Mouse (Mus musculus): ENCODE measurements around the gene Pafah1b2.

The Pafah1b2 gene

DNA sequence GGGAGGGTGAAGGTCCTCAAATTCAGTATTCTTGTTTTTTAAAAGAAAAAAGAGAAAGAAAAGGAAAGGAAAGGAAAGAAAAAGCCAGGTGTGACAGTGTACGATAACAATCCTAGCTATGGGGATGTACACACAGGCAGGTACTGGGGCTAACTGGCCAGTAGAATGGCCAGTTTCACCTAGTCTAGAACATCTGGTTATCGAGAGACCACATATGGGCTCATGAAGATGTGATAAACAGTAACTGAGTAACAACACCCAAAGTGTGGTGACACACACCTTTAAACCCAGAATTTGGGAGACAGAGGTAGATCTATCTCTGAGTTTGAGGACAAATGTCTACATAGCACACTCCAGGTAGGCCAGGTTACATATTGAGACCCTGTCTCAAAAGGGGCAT is 32.7 kb downstream of the Pafah1b2 start:
- DNase-seq = no peak

DNA sequence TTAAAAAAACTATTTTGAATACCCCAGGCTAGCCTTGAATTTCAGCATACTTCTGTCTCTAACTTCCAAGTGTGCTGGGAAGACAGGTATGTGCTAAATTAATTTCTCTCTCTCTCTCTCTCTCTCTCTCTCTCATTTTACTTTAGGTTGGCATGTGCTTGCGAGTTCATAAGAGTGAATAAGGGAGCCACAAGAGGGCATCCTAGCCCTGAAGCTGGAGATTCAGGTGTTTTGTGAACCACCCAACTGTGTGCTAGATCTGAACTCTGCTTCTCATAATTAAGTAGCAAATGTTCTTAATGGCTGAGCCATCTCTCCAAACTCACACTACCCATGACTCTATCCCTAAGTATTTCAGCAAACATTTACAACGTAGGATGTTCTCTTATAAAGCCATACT is 35.6 kb downstream of the Pafah1b2 start:
- peak; percentile 11 to 14 for DNase-seq

DNA sequence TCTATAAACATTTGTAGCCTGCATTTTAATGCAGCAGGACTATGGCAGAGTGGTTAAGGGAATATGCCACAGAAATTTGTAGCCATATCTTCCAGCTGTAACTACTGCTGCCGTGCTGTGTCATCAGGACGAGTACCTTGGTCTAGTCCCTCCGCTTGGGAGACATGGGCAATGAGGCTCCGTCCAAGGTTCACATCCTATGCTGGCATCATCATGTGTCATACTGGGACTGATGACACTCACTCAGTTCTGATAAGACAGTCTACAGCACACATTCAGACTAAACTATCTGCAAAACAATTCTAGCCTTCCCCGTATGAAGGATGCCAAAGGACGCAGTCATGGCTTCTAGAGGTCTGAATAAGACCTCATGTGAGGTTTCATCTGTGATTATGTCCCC is 48.9 kb downstream of the Pafah1b2 start:
- DNase-seq = no peak

DNA sequence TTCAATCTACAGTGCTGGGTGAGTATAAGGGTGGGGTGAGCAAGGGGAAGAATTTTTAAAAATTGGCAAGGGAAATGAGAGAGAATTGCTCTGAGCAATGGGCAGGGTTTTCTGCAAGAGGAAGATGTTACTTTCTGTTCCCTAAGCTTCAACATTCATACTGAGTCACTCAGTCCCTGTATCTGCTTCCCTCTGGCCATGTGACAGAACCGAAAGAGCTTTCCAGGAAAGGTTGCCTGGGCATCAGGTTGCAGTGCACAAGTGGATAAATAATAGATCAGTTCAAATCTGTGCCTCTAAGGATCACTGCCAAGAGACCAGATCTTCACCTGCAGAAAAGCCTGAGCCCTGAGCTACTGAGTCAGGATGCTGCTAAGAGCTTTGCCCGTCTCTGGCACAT is 50.6 kb downstream of the Pafah1b2 start:
- DNase-seq = no peak

DNA sequence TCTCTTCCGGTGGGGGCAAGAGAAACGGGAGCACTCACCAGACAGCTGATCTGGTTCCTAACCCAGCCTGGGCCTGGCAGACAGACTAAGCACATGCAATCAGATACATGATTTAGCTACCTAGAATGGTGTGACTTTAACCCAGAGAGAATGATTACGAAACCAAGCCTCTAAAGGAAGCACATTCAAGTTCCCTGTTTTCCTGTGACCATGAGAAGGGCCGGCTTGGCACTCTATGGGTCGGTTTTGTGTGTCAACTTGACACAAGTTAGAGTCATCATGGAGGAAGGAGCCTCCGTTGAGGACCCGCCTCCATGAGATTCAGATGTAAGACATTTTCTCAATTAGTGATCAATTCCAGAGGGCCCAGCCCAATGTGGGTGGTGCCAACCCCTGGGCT is 52.8 kb downstream of the Pafah1b2 start:
- no peak for DNase-seq

DNA sequence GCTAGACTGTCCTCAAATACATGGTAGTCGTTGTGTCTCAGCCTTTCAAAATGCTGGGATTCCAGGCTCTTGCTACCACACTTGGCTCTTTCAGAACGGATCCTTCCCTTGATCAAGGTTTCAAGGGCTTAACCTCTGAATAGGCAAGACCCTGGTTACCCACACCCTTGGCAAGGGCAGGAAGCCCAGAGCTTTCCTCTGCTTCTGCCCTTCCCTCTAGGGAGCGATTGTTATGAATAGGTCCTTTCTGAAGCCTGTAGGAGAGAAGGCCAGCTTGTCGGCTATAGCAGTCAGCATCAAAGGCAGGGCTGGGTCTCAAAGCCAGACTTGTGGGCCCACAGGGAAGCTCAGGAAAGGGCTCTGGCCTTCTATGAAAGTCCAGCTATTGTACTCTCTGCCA is 53.6 kb downstream of the Pafah1b2 start:
- DNase-seq = no peak

DNA sequence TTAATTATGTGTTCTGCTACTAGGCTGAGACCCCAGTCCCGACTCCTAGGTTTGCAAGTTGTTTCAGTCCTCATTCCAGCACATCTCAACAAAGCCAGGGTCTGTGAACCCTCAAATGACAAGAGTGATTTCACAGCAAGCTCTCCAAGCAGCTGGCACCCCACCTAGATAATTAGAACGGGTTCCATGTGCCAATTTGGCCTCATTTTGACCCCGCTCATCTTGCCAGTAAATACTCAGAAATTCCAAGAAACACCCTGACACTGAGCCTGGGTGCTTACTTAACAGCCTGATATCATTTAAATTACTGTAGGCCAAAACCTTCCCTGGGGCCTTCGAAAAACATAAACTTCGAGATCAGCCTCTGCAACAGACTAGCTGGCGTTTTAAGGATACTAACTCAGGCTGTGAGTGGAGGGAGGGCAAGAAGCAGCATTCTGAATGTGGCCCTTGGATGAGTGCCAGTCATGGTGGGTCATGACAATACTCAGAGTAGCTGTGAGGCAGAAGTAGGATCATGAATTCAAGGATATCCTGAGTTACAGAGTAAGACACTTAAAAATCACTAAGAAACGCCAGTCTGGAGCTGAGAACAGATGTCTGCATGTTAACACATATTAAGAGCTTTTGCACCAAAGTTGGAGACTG is 54.3 kb downstream of the Pafah1b2 start:
- DNase-seq = no peak

DNA sequence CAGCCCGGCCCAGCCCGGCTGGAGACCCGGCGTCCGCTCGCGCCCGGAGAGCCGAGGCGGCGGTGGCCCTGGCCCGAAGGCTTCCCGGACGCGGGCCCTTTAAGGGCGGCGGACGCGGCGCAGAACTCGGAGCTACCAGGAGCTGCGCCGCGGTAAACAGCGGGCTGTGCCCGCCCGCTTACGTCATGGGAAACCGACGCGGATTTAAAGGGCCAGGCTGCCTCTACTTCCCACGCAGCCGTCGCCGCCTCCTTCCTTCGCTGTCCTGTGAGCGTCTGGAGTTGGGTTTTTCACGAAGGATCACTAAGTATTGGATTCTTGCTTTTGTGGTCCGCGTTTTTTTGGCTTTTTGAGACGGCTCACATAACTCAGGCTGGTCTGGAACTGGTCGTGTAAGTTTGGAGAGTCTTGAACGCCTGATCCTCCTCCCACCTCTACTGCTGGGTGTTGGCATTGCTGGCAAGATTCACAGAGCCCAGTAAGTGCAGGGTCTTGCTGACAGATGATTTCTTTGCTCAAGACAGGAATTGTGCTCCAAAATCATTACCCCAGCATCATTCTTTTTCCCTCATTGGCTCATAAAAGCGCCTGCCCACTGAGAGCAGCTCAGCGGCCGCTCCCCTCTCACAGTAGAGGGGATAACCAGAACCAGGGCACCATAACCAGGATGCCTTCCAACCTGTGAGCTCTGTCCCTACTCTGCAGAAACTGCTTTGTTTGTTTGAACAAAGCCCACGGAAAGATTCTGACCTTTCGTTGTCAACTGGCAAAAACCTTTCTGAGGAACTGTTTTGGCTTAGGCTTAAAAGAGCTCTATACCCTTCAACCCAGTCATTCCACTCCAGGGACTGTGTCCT is 57.2 kb downstream of the Pafah1b2 start, which contains the start of gene Sidt2:
TSS of gene Sidt2 (minus strand) at position 152 of the 857 bp plus-strand sequence.
- DNase-seq = peak; percentile 86 to 88

DNA sequence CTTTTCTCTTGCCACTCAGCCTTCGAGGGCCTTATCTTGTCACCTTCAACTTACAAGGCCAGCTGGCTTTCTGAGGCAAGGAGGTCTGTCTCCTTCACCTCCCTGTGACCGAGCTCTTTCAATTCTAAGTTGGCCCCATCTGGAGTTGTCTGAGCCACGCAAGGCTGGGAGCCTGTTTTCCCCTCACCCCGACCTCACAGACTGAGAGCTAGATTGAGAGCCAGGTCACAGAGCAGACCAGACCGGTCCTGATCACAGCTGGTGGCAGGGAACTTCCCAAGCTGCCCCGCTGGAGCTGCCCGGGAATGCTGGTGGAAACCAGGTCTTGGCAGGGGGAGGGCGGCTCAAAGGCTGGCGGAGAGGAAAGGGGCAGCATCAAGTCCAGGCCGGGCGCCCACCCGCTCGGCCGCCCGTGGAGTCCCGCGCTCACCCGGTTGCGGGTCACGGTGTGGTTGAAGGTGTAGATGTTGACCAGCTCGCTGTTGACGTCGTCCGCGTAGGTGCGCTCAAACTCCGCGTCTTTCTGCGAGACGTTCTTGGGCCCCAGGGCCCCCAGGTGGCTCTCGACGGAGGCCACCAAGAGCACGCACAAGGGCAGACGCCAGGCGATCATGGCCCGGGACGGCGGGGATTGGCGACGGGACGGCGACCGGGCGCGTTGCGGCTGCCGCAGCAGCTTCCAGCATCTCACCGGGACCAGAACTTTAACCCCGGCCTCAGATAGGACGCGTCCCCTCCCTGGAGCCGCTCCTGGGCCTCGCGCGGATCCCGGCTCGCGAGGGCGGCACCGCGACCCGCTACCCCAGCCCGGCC is 58.0 kb downstream of the Pafah1b2 start:
- peak; percentile 60 to 66 for DNase-seq

DNA sequence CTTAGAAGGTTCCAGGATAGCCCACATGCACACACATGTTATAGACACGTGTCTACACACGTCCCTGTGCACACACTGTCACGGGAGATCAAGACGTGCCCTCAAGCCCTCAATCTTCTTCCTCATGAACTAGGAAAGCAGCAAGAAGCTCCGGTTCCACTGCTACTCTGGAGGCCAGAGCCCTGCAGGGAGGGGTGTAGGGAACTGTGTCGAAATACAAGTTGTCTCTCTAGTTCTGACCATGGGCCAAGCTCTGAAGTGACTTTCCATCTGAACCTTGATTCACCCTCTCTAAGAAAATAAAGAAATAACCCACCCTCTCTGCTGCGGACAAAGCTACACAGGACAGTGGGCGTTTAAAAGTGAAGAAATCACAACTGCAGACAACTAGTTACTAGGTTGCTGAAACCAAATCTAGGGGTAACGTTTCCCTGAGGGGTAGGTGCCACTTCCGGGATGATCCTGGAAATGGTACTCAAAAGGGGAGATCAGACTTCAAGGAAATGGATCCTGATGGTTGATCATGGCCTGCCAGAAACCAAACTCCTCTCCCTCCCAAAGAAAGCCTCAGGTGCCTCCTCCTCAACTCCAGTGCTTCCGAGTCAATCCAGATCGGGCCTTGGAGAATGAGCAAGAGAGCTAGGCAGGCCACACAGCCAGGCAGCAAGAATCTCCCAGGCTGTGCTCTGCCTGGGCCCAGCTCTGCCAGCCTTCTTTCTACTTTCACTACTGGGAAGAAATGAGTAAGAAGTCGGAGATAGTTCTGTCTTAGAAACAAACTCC is 58.8 kb downstream of the Pafah1b2 start:
- no peak for DNase-seq

DNA sequence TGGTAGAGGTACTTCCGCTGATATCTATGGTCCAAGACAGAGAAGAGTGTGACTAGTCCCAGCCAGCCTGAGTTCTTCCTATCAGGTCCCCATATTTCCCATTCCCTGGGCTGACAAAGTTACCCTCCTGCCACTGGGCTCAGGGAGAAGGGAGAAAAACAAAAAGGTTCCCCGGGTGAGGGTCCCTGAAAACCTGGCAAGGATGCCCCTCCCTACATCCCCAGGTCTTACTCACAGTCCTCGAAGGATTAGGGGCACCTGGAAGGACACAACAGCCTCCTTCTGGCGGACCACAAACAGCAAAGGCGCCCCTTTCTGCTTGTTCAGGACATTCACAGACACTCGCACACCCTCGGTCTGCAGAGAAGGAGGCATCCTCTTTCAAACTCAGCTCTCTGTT is 59.6 kb downstream of the Pafah1b2 start:
- no peak for DNase-seq

DNA sequence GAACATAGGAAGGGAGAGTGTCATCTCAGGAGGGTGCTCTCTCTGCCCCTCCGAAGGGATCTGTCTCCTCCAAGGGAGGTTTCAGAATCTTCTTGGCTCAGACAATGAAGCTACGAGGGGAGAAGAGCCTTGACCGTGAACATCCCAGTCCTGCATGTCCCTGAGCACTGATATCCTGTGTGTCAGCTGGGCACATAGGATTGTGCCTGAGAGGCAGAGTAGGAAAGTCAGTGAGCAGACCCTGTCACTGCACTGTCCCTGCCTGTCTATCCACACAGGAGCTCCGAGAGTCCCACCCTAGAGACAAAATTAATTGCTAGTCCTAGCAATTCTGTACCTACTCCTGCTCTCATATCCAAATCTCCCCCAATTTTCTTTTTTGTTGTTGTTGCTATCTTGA is 60.4 kb downstream of the Pafah1b2 start:
- no peak for DNase-seq

DNA sequence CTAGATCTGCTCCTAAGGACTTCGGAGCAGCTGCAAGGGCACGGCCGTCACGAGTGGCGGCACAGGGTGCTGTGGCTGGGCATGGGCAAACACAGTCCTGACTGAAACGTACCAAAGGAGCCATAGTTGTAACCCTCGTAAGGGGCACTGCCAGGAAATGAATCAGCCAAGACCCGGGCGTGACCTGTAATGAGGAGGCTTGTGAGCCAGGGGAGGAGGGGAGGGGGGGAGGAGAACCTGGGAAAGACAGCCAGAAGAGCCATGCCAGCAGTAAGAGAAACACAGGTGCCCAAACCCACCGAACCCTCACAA is 65.7 kb downstream of the Pafah1b2 start:
- DNase-seq = no peak

DNA sequence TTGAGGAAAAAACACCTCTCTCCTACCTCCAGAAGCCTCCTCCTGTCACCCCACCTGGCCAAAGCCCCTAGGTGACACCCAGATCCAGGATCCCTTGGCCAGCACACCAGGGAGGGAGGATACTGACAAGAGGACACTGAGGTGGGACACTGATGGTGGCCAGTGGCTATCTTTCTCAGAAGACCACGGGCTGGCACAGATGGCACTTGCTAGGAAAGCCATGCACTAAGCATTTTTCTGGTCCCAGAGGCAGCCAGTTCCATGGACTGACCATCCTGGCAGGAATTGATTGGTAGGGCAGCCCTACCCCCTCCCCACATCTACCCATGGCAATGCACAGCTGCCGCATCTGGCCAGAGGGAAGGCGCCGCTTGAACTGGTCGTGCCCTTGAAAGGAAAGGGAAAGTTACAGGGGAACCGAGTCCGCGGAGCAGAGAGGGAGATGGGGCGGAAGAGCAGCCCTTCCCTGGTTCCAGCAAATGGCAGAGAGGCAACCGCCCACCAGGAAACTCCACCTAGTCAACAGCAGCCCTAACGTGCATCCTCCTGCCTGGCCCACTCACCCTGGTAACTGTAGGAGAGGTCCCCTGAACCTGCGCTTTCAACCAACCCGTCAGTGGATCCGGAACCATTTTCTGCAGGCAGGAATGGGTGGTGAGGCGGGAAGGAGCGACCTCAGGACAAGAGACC is 66.2 kb downstream of the Pafah1b2 start:
- no peak for DNase-seq

DNA sequence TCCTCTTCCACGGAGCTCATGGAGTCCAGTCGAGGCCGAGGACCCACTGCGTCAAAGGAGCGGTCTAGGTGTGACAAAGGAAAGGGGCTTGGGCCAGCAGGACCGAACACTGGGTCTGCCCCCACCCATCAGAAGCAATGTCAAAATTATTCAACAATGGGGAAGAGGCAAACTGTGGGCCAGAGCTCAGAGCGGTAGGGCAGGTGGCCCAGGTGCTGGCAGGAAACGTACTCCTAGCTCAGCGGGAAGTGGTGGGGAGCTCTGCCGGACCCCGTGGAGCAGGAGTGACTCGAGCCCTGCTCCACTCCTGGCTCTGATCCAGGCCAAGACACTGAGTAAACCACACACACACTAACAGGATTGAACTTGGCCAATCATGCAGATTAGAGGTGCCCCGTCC is 66.8 kb downstream of the Pafah1b2 start:
- DNase-seq = peak in 1 of 2 experiments; percentile 18

DNA sequence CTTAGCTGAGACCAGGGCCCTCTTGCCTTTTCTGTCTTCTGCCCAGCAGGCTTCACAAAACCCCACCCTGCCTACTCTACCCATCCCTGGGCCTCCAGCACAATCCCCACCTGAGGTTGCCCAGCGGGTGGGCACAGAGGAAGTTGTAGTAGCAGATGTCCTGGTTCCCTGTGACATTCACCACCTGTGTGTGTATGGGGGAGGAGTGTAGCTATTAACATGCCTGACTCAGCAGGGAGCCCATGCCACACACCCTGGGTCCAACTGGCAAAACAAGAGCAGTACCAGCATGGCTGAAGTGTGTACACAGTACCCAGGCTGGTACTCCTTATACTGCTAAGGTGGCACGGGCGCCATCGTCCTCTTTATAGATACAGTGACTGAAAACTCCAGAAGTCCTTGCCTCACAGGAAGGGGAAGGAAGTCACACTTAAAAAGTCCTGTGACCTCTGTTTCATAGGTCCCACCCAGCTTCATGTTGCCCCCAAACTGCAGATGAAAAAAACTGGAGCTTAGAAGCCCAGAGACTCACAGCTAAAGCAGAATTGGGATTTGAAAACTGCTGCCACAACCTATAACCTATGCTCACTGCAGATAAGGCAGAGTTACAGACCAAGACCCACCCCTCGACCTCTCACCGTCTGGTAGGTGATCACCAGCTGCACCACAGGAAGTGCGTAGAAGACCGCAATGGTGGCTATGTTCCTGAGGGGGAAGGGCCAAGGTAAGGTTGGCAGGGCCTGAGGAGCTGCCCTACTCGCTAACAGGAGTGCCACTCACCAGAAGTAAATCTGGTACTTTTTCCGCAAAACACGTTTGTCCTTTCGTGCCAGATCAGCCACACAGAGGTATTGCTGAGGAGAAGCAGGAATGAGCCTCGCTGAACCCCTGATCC is 67.7 kb downstream of the Pafah1b2 start:
- DNase-seq = peak; percentile 86 to 89

DNA sequence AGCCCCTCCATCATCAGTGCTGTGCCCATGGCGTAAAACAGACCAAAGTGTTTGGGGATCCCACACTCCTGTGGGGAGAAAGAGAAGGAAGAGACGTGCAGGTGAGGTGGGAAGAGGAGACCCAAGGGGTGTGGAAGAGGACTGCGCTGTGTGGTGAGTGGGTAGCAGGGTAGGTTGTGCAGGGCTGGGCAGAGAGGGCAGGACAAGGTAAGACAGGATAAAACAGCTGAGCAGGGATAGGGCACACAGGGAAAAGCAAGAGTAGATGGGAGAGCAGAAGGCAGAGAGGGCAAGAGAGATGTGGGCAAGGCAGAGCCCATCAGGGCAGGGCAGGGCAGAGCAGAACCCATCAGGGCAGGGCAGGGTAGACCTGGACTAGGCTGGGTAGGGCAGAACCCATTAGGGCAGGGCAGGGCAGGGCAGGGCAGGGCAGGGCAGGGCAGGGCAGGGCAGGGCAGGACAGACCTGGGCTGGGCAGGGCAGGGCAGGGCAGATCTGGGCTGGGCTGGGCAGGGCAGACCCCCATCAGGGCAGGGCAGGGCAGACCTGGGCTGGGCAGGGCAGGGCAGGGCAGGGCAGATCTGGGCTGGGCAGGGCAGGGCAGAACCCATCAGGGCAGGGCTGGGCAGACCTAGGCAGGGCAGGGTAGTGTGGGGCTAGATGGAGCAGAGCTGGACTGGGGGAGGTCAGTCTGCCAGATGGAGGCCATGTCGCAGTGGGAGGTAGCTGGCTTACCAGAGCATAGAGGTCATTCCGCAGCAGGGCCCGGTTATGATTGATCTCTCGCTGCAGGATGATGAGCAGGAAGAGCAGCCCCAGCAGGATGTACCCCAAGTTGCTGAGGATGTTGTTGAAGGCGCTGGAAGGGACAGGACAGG is 68.6 kb downstream of the Pafah1b2 start:
- no peak for DNase-seq

DNA sequence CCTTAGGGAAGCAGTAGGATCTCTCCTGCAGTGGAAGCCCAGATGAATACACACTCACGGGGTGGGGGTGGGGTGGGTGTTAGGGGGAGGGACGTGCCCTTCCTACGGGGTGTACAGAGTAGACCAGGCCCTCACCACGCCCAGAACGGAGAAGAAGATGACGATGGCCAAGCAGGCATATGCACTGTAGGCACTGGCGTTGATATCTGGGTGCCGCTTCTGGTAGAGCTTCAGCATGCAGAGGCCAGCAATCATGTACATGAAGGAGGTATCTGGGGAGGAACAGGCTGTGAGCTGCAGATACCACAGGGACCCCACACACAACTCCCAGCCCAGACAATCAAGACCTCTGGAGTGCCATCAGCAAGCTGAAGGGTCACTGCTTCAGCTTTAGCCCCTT is 69.6 kb downstream of the Pafah1b2 start:
- DNase-seq = no peak

DNA sequence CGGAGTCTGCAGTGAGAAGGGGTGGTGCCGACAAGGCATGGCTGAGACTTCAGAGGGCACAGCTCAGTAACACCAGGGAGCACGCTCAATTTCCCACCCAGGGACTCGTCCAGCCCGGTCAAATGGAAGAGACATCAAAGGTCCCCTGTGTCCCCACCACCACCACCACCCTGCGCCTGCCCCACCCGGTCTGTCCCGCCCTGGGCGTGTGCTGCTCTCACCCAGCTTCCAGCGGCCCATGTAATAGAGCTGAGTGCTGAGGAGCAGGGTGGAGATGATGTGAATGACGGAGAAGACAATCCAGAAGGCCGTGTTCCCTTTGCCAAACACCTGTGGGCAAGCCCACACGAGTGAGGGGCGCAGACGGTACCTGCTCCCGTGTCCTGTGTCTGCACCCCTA is 70.0 kb downstream of the Pafah1b2 start:
- DNase-seq = no peak

DNA sequence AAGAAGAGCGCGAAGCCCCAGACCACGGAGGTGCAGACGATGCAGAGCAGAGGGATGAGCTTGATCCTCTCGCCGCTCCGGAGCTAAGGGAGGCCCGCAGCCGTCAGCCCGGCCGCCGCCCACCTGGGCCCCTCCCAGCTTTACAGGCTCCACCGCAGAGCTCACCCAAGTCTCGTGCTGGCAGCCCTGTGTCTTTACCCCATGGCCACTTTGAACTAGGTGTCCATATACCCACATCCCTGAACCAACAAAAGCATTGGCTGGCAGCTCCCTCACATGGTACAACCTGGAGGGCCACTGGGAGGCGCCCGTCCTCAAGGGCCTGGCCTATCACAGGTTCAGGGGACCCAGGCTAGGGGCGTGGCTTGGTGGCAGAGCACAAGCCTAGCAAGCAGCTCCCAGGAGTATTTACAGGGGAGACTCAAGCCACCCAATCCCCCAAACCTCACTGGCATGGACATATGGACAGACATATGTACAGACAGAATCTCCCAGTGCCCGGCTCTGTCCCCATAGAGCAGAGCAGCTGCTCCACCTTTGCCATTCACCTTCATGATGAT is 71.1 kb downstream of the Pafah1b2 start:
- DNase-seq = peak; percentile 24 to 36

All from B cell, adult 2 months (primary cell).